Mouse (Mus musculus): ENCODE results near the gene Dhps. TPM values are rescaled to one million over a fixed set of nuclear protein-coding genes. Genes with fewer than 3 reads are reported as not detected.
"Not testable (repeated sequence)": the region's sequence is repeated elsewhere in the genome, so short reads cannot be mapped to it uniquely, and the experiment has no call there.

The Dhps gene
- total RNA-seq, 2 experiments from 2014 or later: 15.0 to 69.1 TPM

DNA sequence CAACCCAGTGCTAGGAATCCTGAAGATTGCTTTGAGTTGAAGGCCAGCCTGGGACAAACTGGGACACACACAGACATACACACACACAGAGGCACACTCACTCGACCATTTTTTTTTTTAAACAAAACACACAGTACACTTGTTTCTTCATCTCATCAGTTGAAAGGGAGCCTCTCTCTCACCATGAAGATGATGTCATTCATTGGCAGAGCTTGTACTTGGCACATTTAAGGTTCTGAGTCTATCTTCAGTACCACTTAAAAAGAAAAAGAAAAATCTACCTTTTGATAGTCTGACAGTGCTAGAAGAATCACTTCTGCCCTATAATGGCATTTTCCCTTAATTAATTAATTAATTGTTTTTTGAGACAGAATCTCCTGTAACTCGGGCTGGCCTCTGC lies 17.2 kb downstream of the Dhps start:
- ATAC-seq (replicated peaks; ENCODE audit: low FRiP score, low TSS enrichment, poor library complexity, severe bottlenecking): no peak

GRCm38 (mm10) chr8:85090856-85091255 lies 19.3 kb downstream of the Dhps start:
- ATAC-seq (replicated peaks; ENCODE audit: low FRiP score, low TSS enrichment, poor library complexity, severe bottlenecking): no peak

DNA sequence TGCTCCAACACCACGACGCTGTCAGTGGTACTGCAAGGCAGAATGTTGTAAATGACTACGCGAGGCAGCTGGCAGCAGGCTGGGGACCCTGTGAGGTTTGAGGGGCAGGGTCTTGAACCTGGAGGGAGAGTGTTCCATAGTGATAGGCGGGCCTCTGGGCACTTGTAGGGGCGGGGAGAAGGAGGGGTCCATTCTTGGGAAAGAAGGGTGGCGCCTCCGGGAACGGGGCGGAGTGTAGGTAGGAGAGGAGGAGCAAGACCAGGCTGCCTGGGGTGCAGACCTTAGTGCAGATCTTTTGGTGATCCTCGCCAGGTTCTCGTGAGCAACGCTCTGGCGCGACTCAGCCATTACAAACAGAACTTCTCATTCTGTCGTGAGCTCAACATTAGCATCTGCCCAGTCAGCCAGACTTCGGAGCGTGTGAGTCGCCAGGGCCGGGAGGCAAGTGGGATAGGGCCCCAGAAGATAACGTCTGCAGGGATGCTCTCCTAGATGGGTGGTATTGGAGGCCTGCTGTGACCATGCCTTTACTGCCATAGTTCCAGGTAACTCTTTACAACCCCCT lies 20.1 kb downstream of the Dhps start:
- no peak for ATAC-seq (replicated peaks; ENCODE audit: low FRiP score, low TSS enrichment, poor library complexity, severe bottlenecking)

GRCm38 (mm10) chr8:85095051-85095450 lies 23.5 kb downstream of the Dhps start:
- no peak for ATAC-seq (replicated peaks; ENCODE audit: low FRiP score, low TSS enrichment, poor library complexity, severe bottlenecking)

- ATAC-seq (replicated peaks; ENCODE audit: low FRiP score, low TSS enrichment, poor library complexity, severe bottlenecking): no peak
These were observed 24.0 kb downstream of the Dhps start for GRCm38 (mm10) chr8:85095566-85095965.

- no peak for ATAC-seq (replicated peaks; ENCODE audit: low FRiP score, low TSS enrichment, poor library complexity, severe bottlenecking)
These were observed 24.6 kb downstream of the Dhps start for GRCm38 (mm10) chr8:85096196-85096595.

DNA sequence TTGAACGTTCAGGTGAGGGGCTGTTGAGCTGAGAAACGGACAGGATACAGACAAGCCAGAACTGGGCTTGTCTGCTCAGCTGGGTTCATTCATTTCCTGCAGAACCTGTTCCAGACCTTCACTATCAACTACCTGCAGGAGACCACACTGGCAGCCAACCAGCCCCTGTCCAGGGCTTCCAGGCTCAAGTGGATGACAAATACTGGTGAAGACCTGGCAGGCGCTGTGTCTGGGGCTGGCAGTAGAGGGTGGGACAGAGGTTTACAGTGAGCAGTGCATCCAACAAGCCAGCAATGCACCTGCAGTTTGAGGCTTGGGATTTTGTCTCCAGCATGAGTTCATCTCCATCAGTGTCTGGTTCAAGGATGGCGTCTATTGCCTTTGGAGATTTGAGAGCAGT lies 25.3 kb downstream of the Dhps start:
- ATAC-seq (replicated peaks; ENCODE audit: low FRiP score, low TSS enrichment, poor library complexity, severe bottlenecking): no peak

DNA sequence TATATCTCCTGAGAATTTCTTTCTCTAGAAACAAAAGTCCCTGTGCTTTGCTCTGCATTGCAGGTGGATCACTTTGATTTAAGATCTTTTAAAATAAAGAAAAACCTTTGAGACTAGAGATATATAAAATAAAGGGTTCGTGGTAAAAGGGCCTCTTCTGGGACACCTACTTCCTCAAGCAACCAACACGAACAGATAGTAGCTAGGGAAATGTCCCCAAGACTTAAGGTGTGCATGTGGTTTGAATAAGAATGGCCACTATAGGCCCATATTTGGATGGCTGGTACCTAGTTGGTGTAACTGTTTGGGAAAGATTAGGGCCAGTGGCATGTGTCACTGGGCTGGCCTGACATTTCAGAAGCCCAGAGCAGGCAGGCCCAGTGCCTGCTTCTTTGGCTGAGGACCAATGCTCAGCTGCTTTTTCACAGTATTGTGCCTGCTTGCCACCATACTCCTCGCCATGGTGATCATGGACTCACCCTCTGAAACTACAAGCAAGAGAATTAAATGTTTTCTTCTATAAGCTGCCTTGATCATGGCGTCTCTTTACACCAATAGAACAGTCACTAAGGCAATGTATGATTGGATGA lies 28.6 kb downstream of the Dhps start:
- ATAC-seq (replicated peaks; ENCODE audit: low FRiP score, low TSS enrichment, poor library complexity, severe bottlenecking): 0 out of 2 replicates have a peak, but pooled peaks have one; percentile 22

GRCm38 (mm10) chr8:85113241-85113640 lies 41.7 kb downstream of the Dhps start:
- no peak for ATAC-seq (replicated peaks; ENCODE audit: low FRiP score, low TSS enrichment, poor library complexity, severe bottlenecking)

GRCm38 (mm10) chr8:85115501-85115900 lies 43.9 kb downstream of the Dhps start:
- no peak for ATAC-seq (replicated peaks; ENCODE audit: low FRiP score, low TSS enrichment, poor library complexity, severe bottlenecking)

GRCm38 (mm10) chr8:85116984-85117383 lies 45.4 kb downstream of the Dhps start:
- no peak for ATAC-seq (replicated peaks; ENCODE audit: low FRiP score, low TSS enrichment, poor library complexity, severe bottlenecking)

DNA sequence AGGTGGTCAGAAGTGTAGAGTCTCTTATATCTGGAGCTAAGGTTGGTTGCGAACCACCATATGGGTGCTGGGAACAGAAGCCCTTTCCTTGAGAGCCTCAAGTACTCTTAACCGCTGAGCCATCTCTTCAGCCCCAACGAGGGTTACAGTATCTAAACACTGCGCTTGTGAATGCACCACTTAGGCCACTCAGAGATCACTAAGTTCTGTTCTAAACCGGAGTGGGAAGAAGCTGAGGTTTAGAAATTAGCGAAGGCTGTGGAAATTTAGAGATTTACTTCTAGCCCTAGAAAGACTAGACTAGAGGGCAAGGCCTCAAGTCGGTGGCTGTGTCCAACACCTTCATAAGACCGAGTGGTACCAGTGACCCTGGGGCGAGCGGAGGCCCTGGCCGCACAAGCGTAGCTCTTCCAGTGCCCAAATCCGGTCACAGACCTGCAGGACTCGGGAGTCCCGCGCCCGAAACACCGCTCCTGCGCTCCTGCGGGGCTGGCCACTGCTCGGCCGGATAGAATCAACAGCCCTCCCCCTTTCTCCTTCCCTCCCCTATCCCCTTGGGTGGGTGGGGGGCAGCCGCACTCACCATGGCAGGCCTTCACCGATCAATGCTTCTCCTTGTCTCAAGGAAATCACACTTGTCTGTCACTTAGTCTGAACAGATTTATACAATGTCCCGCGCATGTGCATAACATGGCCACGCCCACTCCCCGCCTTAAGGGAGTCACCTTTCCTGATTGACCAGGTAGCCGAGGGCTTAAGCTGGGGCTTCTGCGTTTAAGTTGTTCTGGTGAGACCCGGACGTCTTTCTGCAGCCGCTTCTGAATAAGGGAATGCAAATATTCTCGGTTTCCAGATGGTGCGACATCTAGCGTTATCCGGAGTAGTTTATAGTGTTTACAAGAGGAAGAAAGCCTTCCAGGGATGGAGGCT lies 47.8 kb downstream of the Dhps start:
- no peak for ATAC-seq (replicated peaks; ENCODE audit: low FRiP score, low TSS enrichment, poor library complexity, severe bottlenecking)

GRCm38 (mm10) chr8:85120251-85120650 lies 48.7 kb downstream of the Dhps start:
- ATAC-seq (replicated peaks; ENCODE audit: low FRiP score, low TSS enrichment, poor library complexity, severe bottlenecking): not testable (repeated sequence)

DNA sequence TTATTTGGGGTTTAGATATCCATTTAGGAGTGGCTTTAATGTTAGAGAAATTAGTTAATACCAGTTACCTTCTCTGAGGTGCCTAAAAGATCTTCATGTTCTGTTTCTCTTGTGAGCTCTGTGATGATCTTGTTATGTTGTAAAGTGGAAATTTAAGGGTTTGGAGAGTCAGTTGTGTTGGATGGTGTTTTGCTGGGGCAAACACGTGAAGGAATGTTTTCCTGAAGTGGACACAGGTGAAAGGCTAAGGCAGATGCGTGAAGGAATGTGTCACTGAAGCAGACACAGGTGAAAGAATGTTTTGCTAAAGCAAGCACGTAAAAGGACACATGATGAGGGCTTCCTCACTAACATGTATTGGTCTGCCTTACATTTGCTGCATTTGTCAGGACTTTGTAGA lies 51.4 kb downstream of the Dhps start, which contains the start of gene Zfp791:
Gene Zfp791 (minus strand): TSS at position 101 of the 400 bp plus-strand sequence.
- no peak for ATAC-seq (replicated peaks; ENCODE audit: low FRiP score, low TSS enrichment, poor library complexity, severe bottlenecking)

GRCm38 (mm10) chr8:85123691-85124090 lies 52.1 kb downstream of the Dhps start:
- no peak for ATAC-seq (replicated peaks; ENCODE audit: low FRiP score, low TSS enrichment, poor library complexity, severe bottlenecking)

Other genes starting within 250 kb of the Dhps start
- 4.7 TPM in 2 replicates for gene Dand5, start 248.9 kb upstream of the Dhps start, total RNA-seq (2014; fragmentation: Nextera tagmentation)
- 3.5 and 3.7 TPM in 2 replicates for gene Dand5, start 248.9 kb upstream of the Dhps start, total RNA-seq (2017)
- gene Gadd45gip1, start 240.2 kb upstream of the Dhps start, total RNA-seq (2014; fragmentation: Nextera tagmentation): 28.3 and 31.1 TPM in 2 replicates
- 53.1 and 61.8 TPM in 2 replicates for gene Gadd45gip1, start 240.2 kb upstream of the Dhps start, total RNA-seq (2017)
- gene Rad23a, start 231.1 kb upstream of the Dhps start, total RNA-seq (2014; fragmentation: Nextera tagmentation): 94.8 and 151 TPM in 2 replicates
- gene Rad23a, start 231.1 kb upstream of the Dhps start, total RNA-seq (2017): 38.4 and 43.7 TPM in 2 replicates
- 286 and 320 TPM in 2 replicates for gene Calr, start 224.8 kb upstream of the Dhps start, total RNA-seq (2014; fragmentation: Nextera tagmentation)
- gene Calr, start 224.8 kb upstream of the Dhps start, total RNA-seq (2017): 1,361 and 1,527 TPM in 2 replicates
- 101 and 104 TPM in 2 replicates for gene Farsa, start 214.8 kb upstream of the Dhps start, total RNA-seq (2014; fragmentation: Nextera tagmentation)
- 151 and 153 TPM in 2 replicates for gene Farsa, start 214.8 kb upstream of the Dhps start, total RNA-seq (2017)
- 101 and 135 TPM in 2 replicates for gene Syce2, start 199.6 kb upstream of the Dhps start, total RNA-seq (2014; fragmentation: Nextera tagmentation)
- gene Syce2, start 199.6 kb upstream of the Dhps start, total RNA-seq (2017): 98.9 and 102 TPM in 2 replicates
- 34.7 and 51.0 TPM in 2 replicates for gene Gcdh, start 177.8 kb upstream of the Dhps start, total RNA-seq (2014; fragmentation: Nextera tagmentation)
- 37.0 and 42.9 TPM in 2 replicates for gene Gcdh, start 177.8 kb upstream of the Dhps start, total RNA-seq (2017)
- gene Klf1, start 169.8 kb upstream of the Dhps start, total RNA-seq (2014; fragmentation: Nextera tagmentation): 193 and 197 TPM in 2 replicates
- gene Klf1, start 169.8 kb upstream of the Dhps start, total RNA-seq (2017): 162 and 228 TPM in 2 replicates
- gene Dnase2a, start 163.2 kb upstream of the Dhps start, total RNA-seq (2014; fragmentation: Nextera tagmentation): 29.1 and 38.8 TPM in 2 replicates
- 26.7 and 42.2 TPM in 2 replicates for gene Dnase2a, start 163.2 kb upstream of the Dhps start, total RNA-seq (2017)
- 0.45 TPM in 1 of 2 replicates, not detected in the other for gene Mast1, start 134.4 kb upstream of the Dhps start, total RNA-seq (2014; fragmentation: Nextera tagmentation)
- 0.42 TPM in 1 of 2 replicates, not detected in the other for gene Mast1, start 134.4 kb upstream of the Dhps start, total RNA-seq (2017)
- gene Rtbdn, start 124.8 kb upstream of the Dhps start, total RNA-seq (2014; fragmentation: Nextera tagmentation): not detected in 2 replicates
- gene Rtbdn, start 124.8 kb upstream of the Dhps start, total RNA-seq (2017): not detected in 2 replicates
- gene Gm49661, start 102.3 kb upstream of the Dhps start, total RNA-seq (2014; fragmentation: Nextera tagmentation): not detected in 2 replicates
- not detected in 2 replicates for gene Gm49661, start 102.3 kb upstream of the Dhps start, total RNA-seq (2017)
- gene Prdx2, start 102.2 kb upstream of the Dhps start, total RNA-seq (2014; fragmentation: Nextera tagmentation): 898 and 1,004 TPM in 2 replicates
- gene Prdx2, start 102.2 kb upstream of the Dhps start, total RNA-seq (2017): 1,011 and 1,021 TPM in 2 replicates
- 198 and 202 TPM in 2 replicates for gene Rnaseh2a, start 102.0 kb upstream of the Dhps start, total RNA-seq (2014; fragmentation: Nextera tagmentation)
- 119 and 151 TPM in 2 replicates for gene Rnaseh2a, start 102.0 kb upstream of the Dhps start, total RNA-seq (2017)
- 4.1 and 8.0 TPM in 2 replicates for gene Junb, start 93.0 kb upstream of the Dhps start, total RNA-seq (2014; fragmentation: Nextera tagmentation)
- gene Junb, start 93.0 kb upstream of the Dhps start, total RNA-seq (2017): 57.8 and 74.2 TPM in 2 replicates
- 7.7 and 9.6 TPM in 2 replicates for gene Hook2, start 81.2 kb upstream of the Dhps start, total RNA-seq (2014; fragmentation: Nextera tagmentation)
- gene Hook2, start 81.2 kb upstream of the Dhps start, total RNA-seq (2017): 11.0 and 19.9 TPM in 2 replicates
- gene Best2, start 57.2 kb upstream of the Dhps start, total RNA-seq (2014; fragmentation: Nextera tagmentation): not detected in 2 replicates
- not detected in 2 replicates for gene Best2, start 57.2 kb upstream of the Dhps start, total RNA-seq (2017)
- gene Asna1, start 46.5 kb upstream of the Dhps start, total RNA-seq (2014; fragmentation: Nextera tagmentation): 77.3 and 82.3 TPM in 2 replicates
- 48.6 and 73.5 TPM in 2 replicates for gene Asna1, start 46.5 kb upstream of the Dhps start, total RNA-seq (2017)
- 137 and 159 TPM in 2 replicates for gene Trir, start 44.9 kb upstream of the Dhps start, total RNA-seq (2014; fragmentation: Nextera tagmentation)
- gene Trir, start 44.9 kb upstream of the Dhps start, total RNA-seq (2017): 342 and 455 TPM in 2 replicates
- 42.2 and 68.5 TPM in 2 replicates for gene Tnpo2, start 34.8 kb upstream of the Dhps start, total RNA-seq (2014; fragmentation: Nextera tagmentation)
- gene Tnpo2, start 34.8 kb upstream of the Dhps start, total RNA-seq (2017): 20.3 and 28.3 TPM in 2 replicates
- gene Fbxw9, start 11.7 kb upstream of the Dhps start, total RNA-seq (2014; fragmentation: Nextera tagmentation): 11.0 and 21.1 TPM in 2 replicates
- gene Fbxw9, start 11.7 kb upstream of the Dhps start, total RNA-seq (2017): 1.4 and 5.8 TPM in 2 replicates
- not detected in 2 replicates for gene Gm5741, start 3.8 kb upstream of the Dhps start, total RNA-seq (2014; fragmentation: Nextera tagmentation)
- not detected in 2 replicates for gene Gm5741, start 3.8 kb upstream of the Dhps start, total RNA-seq (2017)
- gene Wdr83os, start 9.0 kb downstream of the Dhps start, total RNA-seq (2014; fragmentation: Nextera tagmentation): 172 and 250 TPM in 2 replicates
- 40.4 and 61.3 TPM in 2 replicates for gene Wdr83os, start 9.0 kb downstream of the Dhps start, total RNA-seq (2017)
- 50.1 and 102 TPM in 2 replicates for gene Wdr83, start 9.5 kb downstream of the Dhps start, total RNA-seq (2014; fragmentation: Nextera tagmentation)
- gene Wdr83, start 9.5 kb downstream of the Dhps start, total RNA-seq (2017): 23.1 and 25.2 TPM in 2 replicates
- gene Man2b1, start 11.5 kb downstream of the Dhps start, total RNA-seq (2014; fragmentation: Nextera tagmentation): 30.8 and 30.9 TPM in 2 replicates
- 9.8 and 13.8 TPM in 2 replicates for gene Man2b1, start 11.5 kb downstream of the Dhps start, total RNA-seq (2017)
- not detected in 2 replicates for gene Zfp791, start 51.3 kb downstream of the Dhps start, total RNA-seq (2014; fragmentation: Nextera tagmentation)
- not detected in 2 replicates for gene Zfp791, start 51.3 kb downstream of the Dhps start, total RNA-seq (2017)
- gene Cks1brt, start 80.2 kb downstream of the Dhps start, total RNA-seq (2014; fragmentation: Nextera tagmentation): not detected in 2 replicates
- not detected in 2 replicates for gene Cks1brt, start 80.2 kb downstream of the Dhps start, total RNA-seq (2017)
- not detected in 2 replicates for gene Olfr371, start 154.2 kb downstream of the Dhps start, total RNA-seq (2014; fragmentation: Nextera tagmentation)
- gene Olfr371, start 154.2 kb downstream of the Dhps start, total RNA-seq (2017): not detected in 2 replicates
- gene Orc6, start 227.9 kb downstream of the Dhps start, total RNA-seq (2014; fragmentation: Nextera tagmentation): 137 and 173 TPM in 2 replicates
- 123 and 134 TPM in 2 replicates for gene Orc6, start 227.9 kb downstream of the Dhps start, total RNA-seq (2017)
- gene Vps35, start 228.0 kb downstream of the Dhps start, total RNA-seq (2014; fragmentation: Nextera tagmentation): 95.7 and 104 TPM in 2 replicates
- gene Vps35, start 228.0 kb downstream of the Dhps start, total RNA-seq (2017): 156 and 158 TPM in 2 replicates